Mouse (Mus musculus) kidney, adult 11 months (tissue): ENCODE results near the gene Rabif.
"Not testable (repeated sequence)": the region's sequence is repeated elsewhere in the genome, so short reads cannot be mapped to it uniquely, and the experiment has no call there.

Experiments used
- DNase-seq: peaks from one replicate; pipeline ENCODE4 v3.0.0; 2022

Gene Rabif

GRCm38 (mm10) chr1:134494428-134495215 is at the start of gene Rabif:
TSS of gene Rabif (plus strand) at chr1:134494648.
- DNase-seq = peak; percentile 99

- no peak for DNase-seq
These were observed 49.0 kb upstream of the Rabif start for GRCm38 (mm10) chr1:134445418-134445817.

- DNase-seq = not testable (repeated sequence)
These were observed 45.9 kb upstream of the Rabif start for GRCm38 (mm10) chr1:134448537-134448936.

GRCm38 (mm10) chr1:134450201-134450600 is 44.2 kb upstream of the Rabif start:
- no peak for DNase-seq

GRCm38 (mm10) chr1:134450986-134451385 is 43.5 kb upstream of the Rabif start:
- DNase-seq = no peak

GRCm38 (mm10) chr1:134454904-134455824 is 39.3 kb upstream of the Rabif start, which contains the start of gene Klhl12:
TSS of gene Klhl12 (plus strand) at chr1:134455531.
- DNase-seq = peak; percentile 96

GRCm38 (mm10) chr1:134456060-134456459 is 38.4 kb upstream of the Rabif start:
- no peak for DNase-seq

GRCm38 (mm10) chr1:134458139-134458727 is 36.2 kb upstream of the Rabif start:
- DNase-seq = no peak

GRCm38 (mm10) chr1:134460294-134461284 is 33.9 kb upstream of the Rabif start:
- no peak for DNase-seq

- DNase-seq = no peak
These were observed 9.8 kb upstream of the Rabif start for GRCm38 (mm10) chr1:134484623-134485022.

GRCm38 (mm10) chr1:134490903-134491801 is 3.3 kb upstream of the Rabif start:
- no peak for DNase-seq

GRCm38 (mm10) chr1:134492276-134492675 is 2.2 kb upstream of the Rabif start:
- DNase-seq = no peak

GRCm38 (mm10) chr1:134493496-134493895 is 952 bp upstream of the Rabif start:
- DNase-seq = no peak

- DNase-seq = no peak
These were observed 492 bp upstream of the Rabif start for GRCm38 (mm10) chr1:134493956-134494355.

- DNase-seq = no peak
These were observed 730 bp downstream of the Rabif start for GRCm38 (mm10) chr1:134495216-134495539.

GRCm38 (mm10) chr1:134495991-134496390 is 1.5 kb downstream of the Rabif start:
- DNase-seq = peak; percentile 58

GRCm38 (mm10) chr1:134500916-134501315 is 6.5 kb downstream of the Rabif start:
- DNase-seq = no peak

GRCm38 (mm10) chr1:134506201-134506600 is 11.8 kb downstream of the Rabif start:
- DNase-seq = no peak

GRCm38 (mm10) chr1:134510018-134510417 is 15.6 kb downstream of the Rabif start:
- DNase-seq = no peak

GRCm38 (mm10) chr1:134512183-134512582 is 17.7 kb downstream of the Rabif start:
- no peak for DNase-seq

- no peak for DNase-seq
These were observed 18.1 kb downstream of the Rabif start for GRCm38 (mm10) chr1:134512584-134512983.
